Mouse (Mus musculus) kidney, adult 2 months (tissue): ENCODE measurements around the gene Desi1. TPM values are rescaled to one million over a fixed set of nuclear protein-coding genes. Genes with fewer than 3 reads are reported as not detected.

Experiments used
- DNase-seq: peaks from one replicate; pipeline ENCODE4 v3.0.0; 2021
- H3K27ac ChIP-seq: fragments of 200-500 bp; 2 replicates; pipeline ENCODE4 v1.5.1; 2012; ENCODE audit warnings: low read depth, low read length, control low read depth, inconsistent platforms; ENCODE audit not compliant: insufficient read depth
- H3K27me3 ChIP-seq: fragments of 200-500 bp; replicated peaks from 2 replicates; pipeline ENCODE4 v1.6.1; 2012; ENCODE audit warnings: mild to moderate bottlenecking, moderate library complexity, low read length, inconsistent platforms; ENCODE audit not compliant: control insufficient read depth, insufficient read depth
- H3K36me3 ChIP-seq: fragments of 200-500 bp; 2 replicates; pipeline ENCODE4 v1.6.1; 2012; ENCODE audit warnings: mild to moderate bottlenecking, moderate library complexity, low read length, inconsistent platforms; ENCODE audit not compliant: control insufficient read depth, insufficient read depth
- H3K4me1 ChIP-seq: fragments of 200-500 bp; 2 replicates; pipeline ENCODE4 v1.6.1; 2011; ENCODE audit warnings: low read length; ENCODE audit not compliant: control insufficient read depth, insufficient read depth
- H3K4me3 ChIP-seq: fragments of 200-500 bp; 2 replicates; pipeline ENCODE4 v1.5.1; 2011; ENCODE audit warnings: mild to moderate bottlenecking, low read depth, low read length, control low read depth; ENCODE audit not compliant: insufficient read depth
- CTCF ChIP-seq: fragments of 200-500 bp; conservative IDR thresholded peaks from 2 replicates; pipeline ENCODE4 v1.5.1; 2011; ENCODE audit warnings: low read depth, mild to moderate bottlenecking, control low read depth, low read length, moderate library complexity, mixed read lengths; ENCODE audit not compliant: insufficient read depth, insufficient read length
- POLR2A ChIP-seq: fragments of 200-500 bp; IDR thresholded peaks from one replicate; pipeline ENCODE4 v1.6.1; 2011; ENCODE audit warnings: low read depth, low read length, control low read depth
- WGBS: fragments of 180-500 bp; shearing (Covaris S2); methylation state at CpG from one replicate; pipeline ENCODE4 v1.1.7; 2018; 5-methylcytosine and 5-hydroxymethylcytosine counted together
- polyA plus RNA-seq: library from polyadenylated mRNA; depleted of rRNA; stranded (reverse); fragments of >200 nt; gene quantifications from 2 replicates; pipeline ENCODE4 v1.2.3, GENCODE M21; 2012

Gene Desi1
- polyA plus RNA-seq, 1 experiment, result 29.8 TPM

DNA sequence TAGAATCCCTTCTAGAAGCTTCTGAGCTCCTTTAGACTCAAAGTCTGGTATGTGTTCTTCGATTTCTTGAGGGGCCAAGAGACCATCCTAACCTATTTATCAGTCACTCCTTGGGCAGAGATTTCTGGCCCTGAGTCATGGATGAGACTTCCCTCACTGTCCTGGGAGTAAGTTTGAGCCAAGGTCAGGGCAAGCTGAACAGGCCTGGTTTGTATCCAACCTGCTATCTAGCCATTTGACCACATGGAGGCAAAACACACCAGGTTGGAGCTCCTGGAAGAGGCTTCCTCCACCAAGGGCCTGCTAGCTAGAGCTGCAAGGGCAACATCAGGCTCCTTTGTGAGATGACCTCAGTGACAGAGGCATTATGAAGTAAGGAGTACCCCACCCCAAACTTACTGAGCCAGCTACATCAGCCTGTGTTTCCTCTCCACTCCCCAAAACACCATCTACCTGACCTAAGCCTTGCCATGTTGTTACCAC is 25.1 kb upstream of the Desi1 start, which contains the start of gene 4930407I10Rik:
Gene 4930407I10Rik, plus strand, starts transcription at position 433 of the 483 bp plus-strand sequence.
- no peaks in the 10 kb centered on the region for H3K4me1 ChIP-seq
- H3K36me3 ChIP-seq, result no peaks in the 10 kb centered on the region
- no peaks in the 10 kb centered on the region for H3K27me3 ChIP-seq
- no peak for DNase-seq
- TF ChIP-seq CTCF (no peak), POLR2A (no peak)
- H3K4me3 ChIP-seq, result no peak within 1 kb of the TSS
- H3K27ac ChIP-seq, result no peak within 1 kb of the TSS
- 83% methylated on average over 1 of the region's 1 CpGs for WGBS

DNA sequence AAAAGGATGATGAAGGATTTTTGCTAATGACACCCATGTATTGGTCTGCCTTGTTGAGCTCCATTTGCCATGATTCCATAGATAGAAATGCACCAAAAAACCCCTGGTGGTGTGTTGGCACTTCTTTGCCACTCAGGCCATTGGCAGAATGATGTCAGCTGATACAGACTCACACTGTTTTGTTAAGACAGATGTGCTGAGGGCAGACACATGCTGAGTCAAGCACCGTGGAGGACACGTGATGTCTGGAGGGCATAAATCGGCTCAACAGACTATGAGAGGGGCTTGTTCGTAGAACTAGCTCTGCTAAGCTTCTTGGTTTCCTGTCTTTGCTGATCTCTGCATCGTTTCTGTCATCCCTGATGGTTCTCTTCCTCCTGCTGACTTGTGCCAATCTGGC is 18.9 kb upstream of the Desi1 start:
- Histone ChIP-seq H3K36me3 (no peaks in the 10 kb centered on the region), H3K4me1 (no peaks in the 10 kb centered on the region), H3K4me3 (no peak overlapping the region), H3K27me3 (no peaks in the 10 kb centered on the region), H3K27ac (no peak overlapping the region)
- no peak for DNase-seq
- TF ChIP-seq CTCF (no peak), POLR2A (no peak)
- 45% methylated on average over 5 of the region's 5 CpGs for WGBS

DNA sequence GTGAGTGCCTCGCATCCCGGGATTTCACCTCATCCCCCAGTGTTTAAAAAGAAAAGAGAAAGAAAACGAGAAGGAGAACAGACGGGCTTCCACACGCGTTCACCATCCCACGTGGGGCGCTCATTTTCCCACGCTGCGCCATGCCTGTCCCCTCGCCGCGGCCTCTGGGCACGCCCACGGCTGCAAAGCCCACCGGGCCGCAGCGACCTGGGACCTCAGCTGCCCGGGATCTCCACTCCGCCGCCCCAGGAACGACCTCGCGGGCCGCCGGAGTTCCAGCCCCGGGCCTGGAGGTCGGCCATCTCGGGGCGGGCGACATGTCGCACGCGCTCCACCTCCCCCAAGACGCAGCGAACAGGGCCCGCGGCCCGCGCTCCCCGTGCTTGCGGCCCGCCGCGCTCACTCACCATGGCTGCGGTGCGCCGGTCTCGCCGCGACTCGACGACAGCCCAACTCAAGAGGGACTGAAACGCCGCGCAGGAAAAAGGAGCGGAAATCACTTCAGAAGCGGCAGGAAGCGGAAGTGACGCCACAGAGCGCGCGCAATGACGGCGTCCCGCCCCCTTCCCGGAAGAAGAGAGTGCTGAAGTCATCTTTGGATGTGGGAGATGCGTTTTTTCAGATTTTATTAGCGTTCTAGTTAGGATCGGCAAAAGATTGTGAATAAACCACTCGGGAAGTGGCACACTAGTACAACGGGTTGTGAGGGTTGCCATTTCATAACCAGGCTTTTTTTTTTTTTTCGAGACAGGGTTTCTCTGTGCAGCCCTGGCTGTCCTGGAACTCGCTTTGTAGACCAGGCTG is 13.6 kb upstream of the Desi1 start, which contains the start of gene Snu13:
Gene Snu13, minus strand, starts transcription at position 519 of the 804 bp plus-strand sequence.
- Histone ChIP-seq H3K4me3 (peak within 1 kb of the TSS; percentile 97), H3K27me3 (no peaks in the 10 kb centered on the region), H3K4me1 (peaks cover 3% of the 10 kb centered on the region; the same call in 1 of the 2 replicates), H3K36me3 (peaks cover 2% of the 10 kb centered on the region), H3K27ac (peak within 1 kb of the TSS; percentile 83)
- TF ChIP-seq CTCF (no peak), POLR2A (peak; percentile 68)
- WGBS, result under 1% methylated on average over 74 of the region's 74 CpGs
- peak; percentile 95 for DNase-seq

DNA sequence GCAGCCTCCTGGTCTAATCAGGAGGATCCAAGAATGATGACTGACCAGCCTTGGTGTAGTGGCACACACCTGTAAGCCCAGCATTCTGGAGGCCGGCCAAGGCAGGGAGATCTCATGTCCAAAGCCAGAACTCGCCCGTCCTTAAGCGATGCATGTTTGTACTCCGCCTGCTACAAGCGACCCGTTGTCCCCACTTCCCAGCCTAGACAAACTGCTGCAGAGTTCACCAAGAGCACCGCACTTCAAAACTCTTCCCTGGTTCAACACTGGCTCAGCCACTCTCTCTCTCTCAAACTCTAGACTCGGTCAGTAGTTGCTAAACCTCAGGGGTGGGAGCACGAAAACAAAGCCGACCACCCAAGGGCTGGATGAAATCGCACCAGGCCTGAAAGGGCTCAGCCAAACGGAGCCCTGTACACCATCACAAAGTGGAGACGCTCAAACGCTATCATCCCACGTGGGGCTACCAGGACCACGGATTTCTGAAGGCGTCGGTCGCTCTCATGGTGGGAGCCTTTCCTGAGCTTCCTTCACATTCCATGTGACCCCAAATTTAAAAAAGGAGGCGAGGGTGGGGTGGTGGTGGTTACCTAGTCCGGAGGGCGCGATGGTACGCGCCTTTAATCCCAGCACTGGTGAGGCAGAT is 12.7 kb upstream of the Desi1 start:
- no peak for TF ChIP-seq CTCF
- no peak for TF ChIP-seq POLR2A
- H3K27ac ChIP-seq, result no peak overlapping the region
- H3K36me3 ChIP-seq, result peaks cover 2% of the 10 kb centered on the region
- peak overlapping the region; percentile 97 for H3K4me3 ChIP-seq
- whole genome bisulfite sequencing, result under 1% methylated on average over 26 of the region's 26 CpGs
- peak; percentile 20 for DNase-seq
- H3K27me3 ChIP-seq, result no peaks in the 10 kb centered on the region
- peaks cover 3% of the 10 kb centered on the region; the same call in 1 of the 2 replicates for H3K4me1 ChIP-seq

DNA sequence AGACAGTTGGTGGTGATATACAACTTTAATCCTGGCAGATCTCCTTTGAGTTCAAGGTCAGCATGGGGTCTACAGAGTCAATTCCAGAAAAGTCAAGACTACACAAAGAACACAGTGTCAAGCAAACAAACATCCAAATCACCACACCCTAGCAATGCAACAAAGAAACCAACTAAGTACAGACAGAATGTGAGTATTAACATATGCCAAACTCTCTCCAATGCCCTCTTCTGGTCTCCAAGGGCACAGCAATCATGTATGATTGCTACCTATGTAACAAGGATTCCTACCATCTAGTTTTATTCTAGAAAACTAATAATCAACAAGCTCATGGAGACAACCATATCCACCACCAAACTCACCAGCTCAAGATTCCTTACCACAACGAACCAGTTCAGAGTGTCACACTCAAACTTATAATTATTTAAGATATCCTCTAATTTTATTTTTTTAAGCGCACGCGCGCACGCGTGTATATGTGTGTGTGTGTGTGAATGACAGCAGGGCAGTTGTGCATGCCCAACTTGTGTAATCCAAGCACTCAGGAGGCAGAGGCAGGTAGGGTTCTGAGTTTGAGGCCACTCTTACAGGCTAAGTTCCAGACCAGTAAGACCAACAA is 10.6 kb upstream of the Desi1 start:
- Histone ChIP-seq H3K4me3 (no peak overlapping the region), H3K27me3 (no peaks in the 10 kb centered on the region), H3K36me3 (peaks cover 4% of the 10 kb centered on the region), H3K4me1 (peaks cover 3% of the 10 kb centered on the region; the same call in 1 of the 2 replicates), H3K27ac (no peak overlapping the region)
- 96% methylated on average over 7 of the region's 7 CpGs for WGBS
- peak; percentile 13 for DNase-seq
- TF ChIP-seq POLR2A (no peak), CTCF (no peak)

DNA sequence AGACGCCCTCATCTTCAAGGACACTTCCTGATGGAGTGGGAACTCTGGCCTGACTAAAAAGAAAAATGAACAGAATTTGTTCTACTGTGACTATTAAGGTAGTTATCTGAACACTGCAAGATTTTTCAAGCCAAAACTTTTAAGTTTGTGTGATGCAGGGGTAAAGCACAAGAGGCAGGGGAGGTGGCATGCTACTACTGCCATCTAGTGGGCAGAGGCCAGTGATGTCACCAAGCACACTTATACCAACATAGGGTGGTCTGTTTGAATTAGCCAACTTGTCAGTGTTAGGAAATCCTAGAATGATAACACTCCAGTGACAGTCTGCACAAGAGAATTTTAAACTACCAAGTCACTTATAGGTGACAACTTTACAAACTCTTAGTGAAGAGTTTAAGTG is 7.0 kb upstream of the Desi1 start:
- no peak for TF ChIP-seq POLR2A
- TF ChIP-seq CTCF, result peak; percentile 83
- Histone ChIP-seq H3K36me3 (peaks cover 4% of the 10 kb centered on the region), H3K27ac (no peak overlapping the region), H3K4me1 (no peaks in the 10 kb centered on the region), H3K27me3 (no peaks in the 10 kb centered on the region), H3K4me3 (no peak overlapping the region)
- 97% methylated on average over 1 of the region's 1 CpGs for WGBS
- peak; percentile 34 for DNase-seq
